Mouse (Mus musculus): ENCODE measurements at regions not wholly inside any gene's neighbourhood (a gene's known extent, or its start where the extent isn't known, plus 50 kb on each side); places are given as distances from the start of the nearest gene placed in this dataset.

- no peak for TF ChIP-seq CTCF (IDR thresholded peaks at IDR 0.05; ENCODE audit: borderline replicate concordance, insufficient read depth, low read depth, low read length)
- TF ChIP-seq POLR2A (IDR thresholded peaks at IDR 0.05; ENCODE audit: borderline replicate concordance, insufficient read depth, low read length), result no peak
These were observed 173.1 kb upstream of the Rpl34 start for GRCm38 (mm10) chr3:130903329-130903728.
